Mouse (Mus musculus) C2C12 (cell line): ENCODE measurements around the gene Rcsd1.

ENCODE experiments used
- CEBPB ChIP-seq: IDR thresholded peaks from one replicate; pipeline ENCODE4 v1.6.1; 2011; ENCODE audit warnings: low read depth, mild to moderate bottlenecking, control low read depth, moderate library complexity
- CTCF ChIP-seq: IDR thresholded peaks from one replicate; pipeline ENCODE4 v1.5.1; 2011; ENCODE audit not compliant: control insufficient read depth, insufficient read depth, insufficient read length
- MYOD1 ChIP-seq: IDR thresholded peaks from one replicate; pipeline ENCODE4 v1.6.1; 2011; ENCODE audit warnings: low read depth; ENCODE audit not compliant: control insufficient read depth, insufficient read length
- MYOG ChIP-seq: IDR thresholded peaks from one replicate; pipeline ENCODE4 v1.6.1; 2011; ENCODE audit not compliant: control insufficient read depth, insufficient read length; ENCODE audit errors: extremely low read depth
- USF1 ChIP-seq: IDR thresholded peaks from one replicate; pipeline ENCODE4 v1.6.1; 2011; ENCODE audit warnings: low read depth, mild to moderate bottlenecking, control low read depth, moderate library complexity

- TF ChIP-seq CTCF (no peak), MYOG (no peak), USF1 (no peak), CEBPB (no peak), MYOD1 (no peak)
Observed at GRCm38 (mm10) chr1:165635055-165635897, 74.3 kb downstream of the Rcsd1 start.
